Mouse (Mus musculus): ENCODE measurements around the gene Capn7.

Gene Capn7

GRCm38 (mm10) chr14:31412651-31413056 lies 76.2 kb downstream of the Capn7 start:
- peak; percentile 77 for DNase-seq (ENCODE audit: low read depth, low spot score)

GRCm38 (mm10) chr14:31413475-31414086 lies 77.1 kb downstream of the Capn7 start:
- DNase-seq (ENCODE audit: low read depth, low spot score): no peak

DNA sequence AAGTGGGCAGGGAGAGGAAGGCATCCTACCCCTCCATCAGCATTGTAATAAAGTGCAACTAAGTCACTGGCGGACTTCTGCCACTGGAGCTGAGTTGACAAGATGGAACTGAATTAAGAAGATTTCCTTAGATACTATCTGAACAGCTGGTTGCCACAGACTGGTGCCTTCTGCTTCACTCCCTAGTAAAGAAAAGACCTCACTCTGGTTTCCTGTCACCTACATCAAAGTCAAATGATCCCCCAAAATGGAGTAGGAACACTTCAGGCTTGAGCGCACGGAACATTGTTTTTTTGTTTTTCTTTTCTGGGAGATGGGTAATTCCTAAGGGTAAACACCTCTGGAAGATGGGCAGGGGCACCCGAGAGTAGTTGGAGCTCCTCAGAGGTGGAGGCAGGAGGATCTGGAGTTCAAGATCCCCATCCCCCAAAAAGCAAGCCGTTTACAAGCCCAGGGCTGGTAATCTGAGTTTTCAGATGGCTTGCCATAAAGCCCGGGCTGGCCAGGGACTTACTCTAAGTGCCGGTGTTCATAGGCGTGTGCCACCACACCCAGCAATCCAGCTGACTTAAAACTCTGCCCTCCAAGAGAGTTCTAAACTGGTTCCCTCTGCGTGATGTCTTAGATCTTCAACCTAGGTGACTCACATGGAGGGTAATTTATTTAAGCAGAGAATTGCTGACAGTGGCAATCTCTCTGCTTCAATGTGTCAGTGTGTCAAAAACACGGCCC lies 78.0 kb downstream of the Capn7 start:
- DNase-seq (ENCODE audit: low read depth, low spot score): no peak

DNA sequence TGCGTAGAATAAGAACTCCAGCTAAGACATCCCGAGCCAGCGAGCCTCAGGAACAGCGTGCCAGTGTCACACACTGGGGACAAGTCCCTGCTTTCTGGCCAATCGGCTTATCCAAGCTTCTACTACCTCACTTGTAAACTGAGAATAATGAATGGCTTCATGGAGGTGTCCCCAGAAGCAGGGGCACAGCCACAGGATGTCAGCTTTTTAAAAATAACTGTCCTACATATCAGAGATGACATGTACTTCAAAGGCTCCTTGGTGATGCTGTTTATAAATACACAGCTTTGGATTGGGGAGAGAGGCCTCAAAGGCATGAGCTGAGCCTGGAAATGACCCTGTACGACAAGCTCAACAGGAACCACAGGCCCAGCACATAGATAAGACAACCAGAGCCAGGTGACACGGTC lies 78.5 kb downstream of the Capn7 start:
- DNase-seq (ENCODE audit: low read depth, low spot score): no peak

GRCm38 (mm10) chr14:31416411-31416810 lies 80.0 kb downstream of the Capn7 start:
- no peak for DNase-seq (ENCODE audit: low read depth, low spot score)

GRCm38 (mm10) chr14:31416835-31417549 lies 80.6 kb downstream of the Capn7 start:
- DNase-seq (ENCODE audit: low read depth, low spot score): peak; percentile 87

GRCm38 (mm10) chr14:31419279-31419678 lies 82.8 kb downstream of the Capn7 start:
- no peak for DNase-seq (ENCODE audit: low read depth, low spot score)

DNA sequence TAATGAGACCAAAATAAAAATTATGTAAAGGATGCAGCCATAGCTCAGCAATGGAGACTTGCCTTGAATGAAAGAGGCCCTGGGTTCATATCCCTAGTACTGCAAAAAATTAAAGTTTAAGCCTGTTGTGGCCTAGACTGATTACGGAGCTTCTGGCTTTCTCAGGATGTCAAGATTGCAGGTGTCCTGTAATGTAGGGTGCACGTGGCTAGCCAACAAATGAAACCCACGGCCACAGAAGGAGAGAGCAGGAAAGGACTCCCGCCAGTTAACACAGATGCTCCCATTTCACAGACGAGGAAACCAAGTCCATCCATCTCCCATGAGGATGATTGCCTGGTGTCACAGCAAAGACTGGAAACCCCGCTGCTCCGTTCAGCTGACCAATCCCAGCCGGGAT lies 83.7 kb downstream of the Capn7 start:
- DNase-seq (ENCODE audit: low read depth, low spot score): no peak

DNA sequence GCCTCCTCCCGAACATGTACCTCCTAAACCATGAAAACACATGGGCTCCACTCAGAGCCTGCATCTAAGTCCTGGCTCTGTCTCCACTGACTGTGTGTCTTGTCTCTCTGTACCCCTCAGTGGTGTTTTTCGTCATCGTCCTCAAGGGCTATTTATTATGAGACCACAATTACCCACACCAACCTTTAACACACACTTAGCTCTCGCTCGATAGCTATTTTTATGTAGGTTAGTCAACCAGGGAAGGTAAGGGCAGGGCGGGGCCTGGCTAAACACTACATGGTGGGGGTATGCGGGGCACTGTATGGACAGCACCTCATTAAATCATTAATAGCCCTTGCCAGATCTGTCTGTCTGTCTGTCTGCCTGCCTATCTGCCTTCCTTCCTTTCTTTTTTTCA lies 84.1 kb downstream of the Capn7 start:
- DNase-seq (ENCODE audit: low read depth, low spot score): no peak

- no peak for DNase-seq (ENCODE audit: low read depth, low spot score)
Measured at GRCm38 (mm10) chr14:31420985-31421384, 84.5 kb downstream of the Capn7 start.

Measured in brain, adult 2 months (tissue).